Mouse (Mus musculus) heart, adult 2 months (tissue): ENCODE measurements around the gene Map3k4. TPM values are rescaled to one million over a fixed set of nuclear protein-coding genes. Genes with fewer than 3 reads are reported as not detected.
A peak's percentile ranks its signal among the peaks of the same experiment; 100 is the strongest.

Experiments
- DNase-seq, 2 experiments: peaks; one replicate each; pipeline ENCODE4 v3.0.0; 2021
- H3K27ac ChIP-seq: fragments of 200-600 bp; 2 replicates; pipeline ENCODE4 v1.8.1; 2022
- H3K27me3 ChIP-seq: fragments of 200-500 bp; 2 replicates; pipeline ENCODE4 v1.6.1; 2012; ENCODE audit warnings: mild to moderate bottlenecking, low read length, inconsistent platforms, mixed read lengths; ENCODE audit not compliant: control insufficient read depth, insufficient read depth
- H3K36me3 ChIP-seq: fragments of 200-500 bp; 2 replicates; pipeline ENCODE4 v1.6.1; 2012; ENCODE audit warnings: low read length, inconsistent platforms; ENCODE audit not compliant: control insufficient read depth, insufficient read depth
- H3K4me1 ChIP-seq: fragments of 200-500 bp; 2 replicates; pipeline ENCODE4 v1.6.1; 2011; ENCODE audit warnings: low read length; ENCODE audit not compliant: control insufficient read depth, insufficient read depth
- H3K4me3 ChIP-seq: fragments of 200-600 bp; 2 replicates; pipeline ENCODE4 v1.8.1; 2022
- H3K79me2 ChIP-seq: fragments of 200-500 bp; replicated peaks from 2 replicates; pipeline ENCODE4 v1.6.1; 2012; ENCODE audit warnings: mild to moderate bottlenecking, inconsistent platforms, low read length, moderate library complexity, mixed read lengths; ENCODE audit not compliant: control insufficient read depth, insufficient read depth
- H3K9ac ChIP-seq: fragments of 200-500 bp; 2 replicates; pipeline ENCODE4 v1.6.1; 2012; ENCODE audit warnings: low read depth, mild to moderate bottlenecking, control low read depth, inconsistent platforms, low read length, mixed read lengths
- CTCF ChIP-seq: fragments of 200-600 bp; IDR thresholded peaks from 2 replicates; pipeline ENCODE4 v1.8.1; 2022; ENCODE audit warnings: antibody characterized with exemption, mild to moderate bottlenecking, moderate library complexity
- EP300 ChIP-seq: fragments of 200-500 bp; IDR thresholded peaks from 2 replicates; pipeline ENCODE4 v1.6.1; 2011; ENCODE audit warnings: low read depth, low read length, control low read depth; ENCODE audit not compliant: insufficient read depth
- POLR2A ChIP-seq: fragments of 200-500 bp; IDR thresholded peaks from 2 replicates; pipeline ENCODE4 v1.6.1; 2011; ENCODE audit warnings: mild to moderate bottlenecking, low read depth, low read length, control low read depth; ENCODE audit not compliant: insufficient read depth
- WGBS: fragments of 180-500 bp; shearing (Covaris S2); methylation state at CpG from one replicate; pipeline ENCODE4 v1.1.7; 2018; 5-methylcytosine and 5-hydroxymethylcytosine counted together
- intact Hi-C: fragments of 180-260 bp; cut with DNase I; formaldehyde crosslinking; loops from one replicate; pipeline ENCODE4 v1.15.1; 2025
- polyA plus RNA-seq: library from polyadenylated mRNA; depleted of rRNA; stranded (reverse); fragments of >200 nt; gene quantifications from 2 replicates; pipeline ENCODE4 v1.2.3, GENCODE M21; 2012
- total RNA-seq, 2 experiments: library from RNA; stranded (reverse); gene quantifications; 2 replicates each; pipeline ENCODE4 v1.2.3; 2021

Map3k4 gene
- total and polyA plus RNA-seq, 3 experiments = 12.2 to 51.3 (median 43.7) TPM

- WGBS = 93% methylated on average over 1 of the region's 1 CpGs
- H3K36me3 ChIP-seq = no peaks in the 10 kb centered on the region
- no peaks in the 10 kb centered on the region for H3K27me3 ChIP-seq
- no peaks in the 10 kb centered on the region; the same call in 1 of the 2 replicates for H3K4me1 ChIP-seq
- no peak overlapping the region for H3K9ac ChIP-seq
- H3K27ac ChIP-seq = no peak overlapping the region
- intact Hi-C loops = no loop called here
- no peak overlapping the region for H3K4me3 ChIP-seq
- TF ChIP-seq CTCF (no peak), EP300 (no peak), POLR2A (no peak)
- H3K79me2 ChIP-seq = no peaks in the 10 kb centered on the region
- DNase-seq = no peak
These were observed 117.5 kb downstream of the Map3k4 start for GRCm38 (mm10) chr17:12201086-12201485.

- no peaks in the 10 kb centered on the region for H3K79me2 ChIP-seq
- no peak overlapping the region for H3K4me3 ChIP-seq
- peaks cover 2% of the 10 kb centered on the region for H3K4me1 ChIP-seq
- intact Hi-C loops = no loop called here
- H3K27me3 ChIP-seq = no peaks in the 10 kb centered on the region
- DNase-seq = no peak
- H3K27ac ChIP-seq = no peak overlapping the region
- no peak overlapping the region for H3K9ac ChIP-seq
- no peaks in the 10 kb centered on the region for H3K36me3 ChIP-seq
- WGBS = 65% methylated on average over 4 of the region's 4 CpGs
- no peak for TF ChIP-seq EP300
These were observed 118.7 kb downstream of the Map3k4 start for GRCm38 (mm10) chr17:12199933-12200332.

- WGBS = 46% methylated on average over 10 of the region's 10 CpGs
- Histone ChIP-seq H3K9ac (no peak overlapping the region), H3K79me2 (no peaks in the 10 kb centered on the region), H3K27ac (no peak overlapping the region), H3K4me1 (peaks cover 5% of the 10 kb centered on the region), H3K27me3 (no peaks in the 10 kb centered on the region), H3K4me3 (no peak overlapping the region), H3K36me3 (no peaks in the 10 kb centered on the region)
- intact Hi-C loops = no loop called here
- no peak for DNase-seq
- no peak for TF ChIP-seq CTCF
- TF ChIP-seq EP300 = no peak
- TF ChIP-seq POLR2A = no peak
These were observed 123.0 kb downstream of the Map3k4 start for GRCm38 (mm10) chr17:12195604-12196003.

- Histone ChIP-seq H3K79me2 (no peaks in the 10 kb centered on the region), H3K36me3 (no peaks in the 10 kb centered on the region), H3K4me1 (peaks cover 5% of the 10 kb centered on the region), H3K27me3 (no peaks in the 10 kb centered on the region), H3K9ac (0 out of 2 replicates have a peak overlapping the region, but pooled peaks have one; percentile 19), H3K4me3 (no peak overlapping the region), H3K27ac (no peak overlapping the region)
- DNase-seq = no peak
- intact Hi-C loops = no loop called here
- WGBS = 37% methylated on average over 5 of the region's 5 CpGs
- TF ChIP-seq EP300 (no peak), POLR2A (no peak), CTCF (no peak)
These were observed 123.5 kb downstream of the Map3k4 start for GRCm38 (mm10) chr17:12195137-12195536.

DNA sequence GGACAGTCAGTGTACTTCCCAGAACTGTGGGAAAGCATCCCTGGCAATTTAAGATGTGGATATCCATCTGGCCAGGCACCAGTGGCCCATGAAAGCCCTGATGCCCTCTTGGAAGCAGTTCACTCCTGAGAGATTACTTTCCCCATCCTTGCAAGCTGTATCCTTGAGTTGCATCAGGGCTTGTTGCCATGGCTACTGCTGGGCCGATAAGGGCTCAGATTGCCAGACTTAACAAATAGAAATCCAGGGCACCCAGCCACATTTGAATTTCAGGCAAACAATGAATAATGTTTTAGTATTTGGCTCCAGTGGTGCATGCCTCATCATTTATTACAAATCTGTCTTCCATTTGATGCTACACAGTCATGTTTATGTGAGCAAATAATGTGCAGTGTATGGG, 130.8 kb downstream of the Map3k4 start:
- H3K79me2 ChIP-seq = no peaks in the 10 kb centered on the region
- no peaks in the 10 kb centered on the region for H3K27me3 ChIP-seq
- intact Hi-C loops = no loop called here
- no peak overlapping the region for H3K4me3 ChIP-seq
- no peak overlapping the region for H3K9ac ChIP-seq
- no peaks in the 10 kb centered on the region for H3K4me1 ChIP-seq
- H3K27ac ChIP-seq = no peak overlapping the region
- TF ChIP-seq CTCF = no peak
- no peak for TF ChIP-seq POLR2A
- TF ChIP-seq EP300 = no peak
- DNase-seq = no peak
- no peaks in the 10 kb centered on the region for H3K36me3 ChIP-seq
- 56% methylated on average over 1 of the region's 1 CpGs for WGBS

DNA sequence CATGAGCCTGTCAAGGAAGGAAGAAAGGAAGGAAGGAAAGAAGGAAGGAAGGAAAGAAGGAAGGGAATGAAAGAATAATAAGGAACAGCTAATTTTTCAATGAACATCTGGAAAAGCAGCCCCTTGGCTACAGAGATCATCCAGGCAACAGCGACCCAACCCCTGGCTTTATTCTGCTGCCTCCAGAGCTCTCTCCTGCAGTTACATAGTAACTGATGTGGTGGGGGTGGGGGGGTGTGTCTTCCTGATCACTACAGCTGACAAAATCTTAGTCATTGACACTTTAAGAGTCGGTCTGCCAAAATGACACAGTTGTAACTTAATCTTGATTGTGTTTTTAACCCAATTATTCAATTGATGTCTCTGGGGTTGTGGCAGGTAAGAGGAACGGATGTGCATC, 132.3 kb downstream of the Map3k4 start:
- no peak for TF ChIP-seq CTCF
- no peak for TF ChIP-seq EP300
- no peak for TF ChIP-seq POLR2A
- Histone ChIP-seq H3K27ac (no peak overlapping the region), H3K36me3 (no peaks in the 10 kb centered on the region), H3K4me3 (no peak overlapping the region), H3K4me1 (no peaks in the 10 kb centered on the region), H3K27me3 (no peaks in the 10 kb centered on the region), H3K79me2 (no peaks in the 10 kb centered on the region), H3K9ac (no peak overlapping the region)
- intact Hi-C loops = no loop called here
- DNase-seq = no peak
- 70% methylated on average over 3 of the region's 3 CpGs for WGBS
